13 mouse cellular contexts compared by ENCODE assay signal in genomic region chr1:155790111-155790974, GRCm38 (mm10). TPM values are rescaled to one million over a fixed set of nuclear protein-coding genes. Genes with fewer than 3 reads are reported as not detected.
A peak's percentile ranks its signal among the peaks of the same experiment; 100 is the strongest.
DNase-seq lines count a peak whose midpoint lies in the region; ATAC-seq and TF ChIP-seq lines count a peak whose summit lies in the region.
"Had no signal": no experiment of that assay in that cellular context is flagged by ENCODE, and none has a peak within 500 bp of the region (broad histone marks: within the 10 kb centered on the region; RNA-seq: fewer than 3 reads in every experiment).

No protein-coding gene starts in this region.

- no peak overlapping the region for H3K4me3 ChIP-seq in hindbrain, embryonic 13.5 days
- H3K4me3 ChIP-seq in neural tube, embryonic 14.5 days (ENCODE audit: low read depth, low read length): no peak overlapping the region
- H3K4me3 ChIP-seq in liver, postnatal 0 days (ENCODE audit: low read depth, low read length): no peak overlapping the region
- H3K4me3 ChIP-seq in kidney, embryonic 14.5 days (ENCODE audit: low read length): no peak overlapping the region
- H3K4me3 ChIP-seq: heart, embryonic 10.5 days; limb, embryonic 15.5 days had no signal

- peak overlapping the region; percentile 88 for H3K27ac ChIP-seq in hindbrain, embryonic 13.5 days
- peak overlapping the region; percentile 45 for H3K27ac ChIP-seq in neural tube, embryonic 14.5 days (ENCODE audit: low read depth, low read length)
- H3K27ac ChIP-seq in liver, postnatal 0 days (ENCODE audit: low read depth): no peak overlapping the region
- no peak overlapping the region for H3K27ac ChIP-seq in kidney, embryonic 14.5 days (ENCODE audit: low read depth, low read length)
- H3K27ac ChIP-seq: heart, embryonic 10.5 days; kidney, postnatal 0 days; limb, embryonic 15.5 days had no signal

- peak; percentile 17 to 24 for DNase-seq in layer of hippocampus, postnatal 14 days (ENCODE audit: low spot score in 2 of 2)
- DNase-seq in layer of hippocampus, adult 9-10 months (ENCODE audit: low spot score): no peak
- peak; percentile 56 to 57 for DNase-seq in cerebellum, postnatal 36 days
- DNase-seq in ovary, postnatal 10 days (ENCODE audit: low spot score): no peak
- no peak for DNase-seq in liver, postnatal 0 days
- DNase-seq: thymus, postnatal 36 days had no signal

- no peak overlapping the region for H3K4me2 ChIP-seq in hindbrain, embryonic 13.5 days
- H3K4me2 ChIP-seq in neural tube, embryonic 14.5 days (ENCODE audit: low read depth, low read length): no peak overlapping the region
- H3K4me2 ChIP-seq in liver, postnatal 0 days (ENCODE audit: low read depth, low read length): no peak overlapping the region
- H3K4me2 ChIP-seq in kidney, embryonic 14.5 days (replicated peaks; ENCODE audit: low read depth, low read length): no peak overlapping the region
- H3K4me2 ChIP-seq: limb, embryonic 15.5 days had no signal

- peaks cover 42% of the 10 kb centered on the region for H3K36me3 ChIP-seq in hindbrain, embryonic 13.5 days
- peaks cover 11% of the 10 kb centered on the region; the same call in 1 of the 2 replicates for H3K36me3 ChIP-seq in neural tube, embryonic 14.5 days (ENCODE audit: control insufficient read depth, insufficient read depth, low read length)
- H3K36me3 ChIP-seq in liver, postnatal 0 days (replicated peaks; ENCODE audit: insufficient read depth, low read length): peaks cover 90% of the 10 kb centered on the region
- peaks cover 34% of the 10 kb centered on the region for H3K36me3 ChIP-seq in kidney, embryonic 14.5 days (ENCODE audit: control insufficient read depth, insufficient read depth, low read length)

- peaks cover 29% of the 10 kb centered on the region for H3K4me1 ChIP-seq in hindbrain, embryonic 13.5 days (replicated peaks)
- H3K4me1 ChIP-seq in neural tube, embryonic 14.5 days (ENCODE audit: control insufficient read depth, insufficient read depth, low read length): peaks cover 12% of the 10 kb centered on the region
- peaks cover 3% of the 10 kb centered on the region for H3K4me1 ChIP-seq in liver, postnatal 0 days (ENCODE audit: insufficient read depth)
- no peaks in the 10 kb centered on the region for H3K4me1 ChIP-seq in kidney, embryonic 14.5 days (ENCODE audit: control insufficient read depth, insufficient read depth, low read length)
- H3K4me1 ChIP-seq: limb, embryonic 15.5 days had no signal

- peak; percentile 89 for ATAC-seq in hindbrain, embryonic 13.5 days (ENCODE audit: low FRiP score)
- peak; percentile 78 for ATAC-seq in neural tube, embryonic 14.5 days (ENCODE audit: low read depth)
- no peak for ATAC-seq in liver, postnatal 0 days
- no peak for ATAC-seq in kidney, embryonic 14.5 days (ENCODE audit: low FRiP score, low TSS enrichment)

- peaks cover 9% of the 10 kb centered on the region for H3K27me3 ChIP-seq in hindbrain, embryonic 13.5 days
- H3K27me3 ChIP-seq in neural tube, embryonic 14.5 days (ENCODE audit: control insufficient read depth, insufficient read depth, low read length): no peaks in the 10 kb centered on the region
- H3K27me3 ChIP-seq in liver, postnatal 0 days (ENCODE audit: insufficient read depth, low read length): no peaks in the 10 kb centered on the region
- no peaks in the 10 kb centered on the region for H3K27me3 ChIP-seq in kidney, embryonic 14.5 days (ENCODE audit: control insufficient read depth, insufficient read depth, low read length)
- H3K27me3 ChIP-seq: limb, embryonic 15.5 days had no signal

- peak overlapping the region; percentile 53; the same call in 1 of the 2 replicates for H3K9ac ChIP-seq in hindbrain, embryonic 13.5 days
- no peak overlapping the region; the same call in 1 of the 2 replicates for H3K9ac ChIP-seq in neural tube, embryonic 14.5 days (replicated peaks; ENCODE audit: low read depth, low read length)
- H3K9ac ChIP-seq in liver, postnatal 0 days (replicated peaks): no peak overlapping the region
- H3K9ac ChIP-seq in kidney, embryonic 14.5 days (ENCODE audit: low read depth, low read length): no peak overlapping the region
- H3K9ac ChIP-seq: limb, embryonic 15.5 days had no signal

- H3K9me3 ChIP-seq in hindbrain, embryonic 13.5 days: no peaks in the 10 kb centered on the region
- H3K9me3 ChIP-seq in neural tube, embryonic 14.5 days (ENCODE audit: control insufficient read depth, low read length): no peaks in the 10 kb centered on the region
- no peaks in the 10 kb centered on the region for H3K9me3 ChIP-seq in liver, postnatal 0 days (ENCODE audit: low read length)
- H3K9me3 ChIP-seq in kidney, embryonic 14.5 days (ENCODE audit: control insufficient read depth, low read length): 0 out of 2 replicates have a peak, but pooled peaks cover 5% of the 10 kb centered on the region
- H3K9me3 ChIP-seq: heart, embryonic 10.5 days; limb, embryonic 15.5 days had no signal

- no peak for TF ChIP-seq CTCF in liver, postnatal 0 days (IDR thresholded peaks at IDR 0.05; ENCODE audit: low read depth)

- WGBS in hindbrain, embryonic 13.5 days: 25% methylated on average over 16 of the region's 16 CpGs
- WGBS in neural tube, embryonic 14.5 days: 26% methylated on average over 16 of the region's 16 CpGs
- 78% methylated on average over 16 of the region's 16 CpGs for WGBS in liver, postnatal 0 days (ENCODE audit: insufficient replicate concordance)
- WGBS in kidney, embryonic 14.5 days: 74% methylated on average over 16 of the region's 16 CpGs

- TF ChIP-seq EP300 in liver, postnatal 0 days (IDR thresholded peaks at IDR 0.05; ENCODE audit: low read depth): no peak

RNA-seq across cellular contexts. Expression of gene Qsox1, which starts 22.3 kb away (rescaled TPM):
- 10 to 100 TPM; 36.7 to 38.3 TPM for total RNA-seq in layer of hippocampus, postnatal 14 days (2021)
- 25.3 and 27.5 TPM in 2 replicates for polyA plus RNA-seq in hindbrain, embryonic 13.5 days (2015; fragmentation: Nextera tagmentation; extraction: Ambion mirVana)
- polyA plus RNA-seq in neural tube, embryonic 14.5 days (2014; fragmentation: Nextera tagmentation; extraction: Ambion mirVana): 9.9 and 10.4 TPM in 2 replicates
- polyA plus RNA-seq in liver, postnatal 0 days (2015; fragmentation: Nextera tagmentation; extraction: Ambion mirVana): 238 and 239 TPM in 2 replicates
- 11.0 and 13.5 TPM in 2 replicates for polyA plus RNA-seq in kidney, embryonic 14.5 days (2014; fragmentation: Nextera tagmentation; extraction: Ambion mirVana)

RNA-seq across cellular contexts. Expression of gene Lhx4, which starts 38.9 kb away (rescaled TPM):
- total RNA-seq in layer of hippocampus, postnatal 14 days (2021): not detected
- polyA plus RNA-seq in hindbrain, embryonic 13.5 days (2015; fragmentation: Nextera tagmentation; extraction: Ambion mirVana): 6.4 and 9.3 TPM in 2 replicates
- polyA plus RNA-seq in neural tube, embryonic 14.5 days (2014; fragmentation: Nextera tagmentation; extraction: Ambion mirVana): 4.7 and 5.8 TPM in 2 replicates
- polyA plus RNA-seq in liver, postnatal 0 days (2015; fragmentation: Nextera tagmentation; extraction: Ambion mirVana): not detected in 2 replicates
- 0.08 TPM in 1 of 2 replicates, not detected in the other for polyA plus RNA-seq in kidney, embryonic 14.5 days (2014; fragmentation: Nextera tagmentation; extraction: Ambion mirVana)
- total RNA-seq: monocyte, adult 5-6 weeks had no signal
- polyA plus RNA-seq: heart, embryonic 10.5 days; kidney, postnatal 0 days had no signal

Comparison
In these comparisons a context has a peak if more than half of its experiments do, and no peak if none do; other contexts are left out.
1. DNase-seq: peak in layer of hippocampus, postnatal 14 days (2 of 2) and cerebellum, postnatal 36 days (2 of 2); none in layer of hippocampus, adult 9-10 months (single experiment), ovary, postnatal 10 days (single experiment) and liver, postnatal 0 days (single experiment).
2. ATAC-seq: peak in hindbrain, embryonic 13.5 days (single experiment) and neural tube, embryonic 14.5 days (single experiment); none in liver, postnatal 0 days (single experiment) and kidney, embryonic 14.5 days (single experiment).
3. H3K27ac ChIP-seq: peak in hindbrain, embryonic 13.5 days (single experiment) and neural tube, embryonic 14.5 days (single experiment); none in liver, postnatal 0 days (single experiment) and kidney, embryonic 14.5 days (single experiment).